Mouse (Mus musculus) induced T-regulatory cell, adult 2 months (primary cell): ENCODE data around the gene Copg1.

Experiments used
- DNase-seq: peaks from one replicate; pipeline ENCODE4 v3.0.0-alpha.2; 2012; ENCODE audit warnings: low read depth

The Copg1 gene

GRCm38 (mm10) chr6:87887594-87888233 lies at the start of gene Copg1:
Gene Copg1 (plus strand): TSS chr6:87887814.
- DNase-seq, result peak; percentile 100

- DNase-seq, result peak; percentile 100
These were observed 48.9 kb upstream of the Copg1 start, which contains the start of gene Isy1 for GRCm38 (mm10) chr6:87838551-87839197. Gene Isy1 (minus strand): TSS chr6:87838798.

- DNase-seq, result peak; percentile 41
These were observed 47.7 kb upstream of the Copg1 start for GRCm38 (mm10) chr6:87839797-87840341.

- peak; percentile 26 for DNase-seq
These were observed 46.0 kb upstream of the Copg1 start for GRCm38 (mm10) chr6:87841635-87842034.

GRCm38 (mm10) chr6:87842254-87842653 lies 45.4 kb upstream of the Copg1 start:
- peak; percentile 63 for DNase-seq

GRCm38 (mm10) chr6:87845031-87845695 lies 42.5 kb upstream of the Copg1 start:
- no peak for DNase-seq

GRCm38 (mm10) chr6:87846813-87847212 lies 40.8 kb upstream of the Copg1 start:
- peak; percentile 9 for DNase-seq

GRCm38 (mm10) chr6:87849780-87850154 lies 37.8 kb upstream of the Copg1 start:
- peak; percentile 66 for DNase-seq

- peak; percentile 72 for DNase-seq
These were observed 37.3 kb upstream of the Copg1 start for GRCm38 (mm10) chr6:87850155-87850899.

GRCm38 (mm10) chr6:87850900-87851614 lies 36.6 kb upstream of the Copg1 start, which contains the start of gene Cnbp:
Gene Cnbp (minus strand): TSS chr6:87851106.
- DNase-seq, result peak; percentile 98

- no peak for DNase-seq
These were observed 35.7 kb upstream of the Copg1 start for GRCm38 (mm10) chr6:87851871-87852270.

GRCm38 (mm10) chr6:87853446-87853845 lies 34.2 kb upstream of the Copg1 start:
- DNase-seq, result no peak

GRCm38 (mm10) chr6:87857071-87857470 lies 30.5 kb upstream of the Copg1 start:
- no peak for DNase-seq

GRCm38 (mm10) chr6:87866211-87866610 lies 21.4 kb upstream of the Copg1 start:
- no peak for DNase-seq

- DNase-seq, result no peak
These were observed 20.4 kb upstream of the Copg1 start for GRCm38 (mm10) chr6:87867256-87867655.

GRCm38 (mm10) chr6:87868871-87869506 lies 18.6 kb upstream of the Copg1 start:
- DNase-seq, result no peak

- no peak for DNase-seq
These were observed 17.2 kb upstream of the Copg1 start for GRCm38 (mm10) chr6:87870440-87870839.

GRCm38 (mm10) chr6:87871240-87871639 lies 16.4 kb upstream of the Copg1 start:
- no peak for DNase-seq

GRCm38 (mm10) chr6:87873104-87873503 lies 14.5 kb upstream of the Copg1 start:
- no peak for DNase-seq

- no peak for DNase-seq
These were observed 13.7 kb upstream of the Copg1 start for GRCm38 (mm10) chr6:87873963-87874362.

GRCm38 (mm10) chr6:87875083-87875482 lies 12.5 kb upstream of the Copg1 start:
- no peak for DNase-seq
